Mouse (Mus musculus) thymus, adult 2 months (tissue): ENCODE results near the gene Glod4. TPM values are rescaled to one million over a fixed set of nuclear protein-coding genes. Genes with fewer than 3 reads are reported as not detected.

Experiments
- DNase-seq: peaks from one replicate; pipeline ENCODE4 v3.0.0; 2021
- H3K27ac ChIP-seq: fragments of 200-500 bp; 2 replicates; pipeline ENCODE4 v1.5.1; 2012; ENCODE audit warnings: low read length, control low read depth; ENCODE audit not compliant: control insufficient read depth, insufficient read depth
- H3K27me3 ChIP-seq: fragments of 200-500 bp; 2 replicates; pipeline ENCODE4 v1.6.1; 2012; ENCODE audit warnings: mild to moderate bottlenecking, low read length, moderate library complexity, mixed read lengths; ENCODE audit not compliant: control insufficient read depth, insufficient read depth
- H3K36me3 ChIP-seq: fragments of 200-500 bp; 2 replicates; pipeline ENCODE4 v1.6.1; 2012; ENCODE audit warnings: mild to moderate bottlenecking, low read length, moderate library complexity; ENCODE audit not compliant: control insufficient read depth, insufficient read depth
- H3K4me1 ChIP-seq: fragments of 200-500 bp; replicated peaks from 2 replicates; pipeline ENCODE4 v1.6.1; 2012; ENCODE audit warnings: low read length; ENCODE audit not compliant: control insufficient read depth, insufficient read depth
- H3K4me3 ChIP-seq: fragments of 200-500 bp; 2 replicates; pipeline ENCODE4 v1.5.1; 2012; ENCODE audit warnings: mild to moderate bottlenecking, low read length, control low read depth, moderate library complexity; ENCODE audit not compliant: control insufficient read depth, insufficient read depth
- CTCF ChIP-seq: fragments of 200-500 bp; IDR thresholded peaks from 2 replicates; pipeline ENCODE4 v1.5.1; 2012; ENCODE audit warnings: mild to moderate bottlenecking, control low read depth, low read length, moderate library complexity, borderline replicate concordance; ENCODE audit not compliant: control insufficient read depth, poor library complexity, insufficient read depth; ENCODE audit errors: extremely low read depth
- POLR2A ChIP-seq: fragments of 200-500 bp; IDR thresholded peaks from 2 replicates; pipeline ENCODE4 v1.6.1; 2012; ENCODE audit warnings: mild to moderate bottlenecking, low read length, control low read depth, moderate library complexity; ENCODE audit not compliant: control insufficient read depth, poor library complexity, insufficient read depth; ENCODE audit errors: extremely low read depth
- WGBS: fragments of 180-500 bp; shearing (Covaris S2); methylation state at CpG from one replicate; pipeline ENCODE4 v1.1.7; 2018; 5-methylcytosine and 5-hydroxymethylcytosine counted together
- polyA plus RNA-seq: library from polyadenylated mRNA; depleted of rRNA; stranded (reverse); fragments of >200 nt; gene quantifications from 2 replicates; pipeline ENCODE4 v1.2.3, GENCODE M21; 2012

The Glod4 gene
- polyA plus RNA-seq, 1 experiment: 6.6 TPM

- TF ChIP-seq CTCF (no peak), POLR2A (no peak)
- H3K27ac ChIP-seq: no peak overlapping the region
- no peak overlapping the region for H3K4me3 ChIP-seq
- no peaks in the 10 kb centered on the region for H3K27me3 ChIP-seq
- no peaks in the 10 kb centered on the region for H3K4me1 ChIP-seq
- DNase-seq: no peak
- 93% methylated on average over 6 of the region's 6 CpGs for WGBS
- H3K36me3 ChIP-seq: no peaks in the 10 kb centered on the region
These were observed 25.1 kb upstream of the Glod4 start for GRCm38 (mm10) chr11:76268521-76269065.

GRCm38 (mm10) chr11:76268001-76268459 is 24.5 kb upstream of the Glod4 start:
- H3K4me3 ChIP-seq: no peak overlapping the region
- no peak overlapping the region for H3K27ac ChIP-seq
- no peaks in the 10 kb centered on the region for H3K27me3 ChIP-seq
- no peaks in the 10 kb centered on the region for H3K4me1 ChIP-seq
- DNase-seq: no peak
- TF ChIP-seq CTCF (no peak), POLR2A (no peak)
- no peaks in the 10 kb centered on the region for H3K36me3 ChIP-seq
- WGBS: 72% methylated on average over 5 of the region's 5 CpGs

GRCm38 (mm10) chr11:76267550-76267949 is 24.0 kb upstream of the Glod4 start:
- Histone ChIP-seq H3K4me1 (no peaks in the 10 kb centered on the region), H3K27me3 (no peaks in the 10 kb centered on the region), H3K36me3 (no peaks in the 10 kb centered on the region), H3K27ac (no peak overlapping the region), H3K4me3 (no peak overlapping the region)
- no peak for DNase-seq
- no peak for TF ChIP-seq POLR2A
- TF ChIP-seq CTCF: no peak
- 74% methylated on average over 7 of the region's 7 CpGs for WGBS

GRCm38 (mm10) chr11:76262611-76263351 is 19.3 kb upstream of the Glod4 start:
- H3K27ac ChIP-seq: no peak overlapping the region
- DNase-seq: no peak
- H3K36me3 ChIP-seq: no peaks in the 10 kb centered on the region
- H3K27me3 ChIP-seq: no peaks in the 10 kb centered on the region
- TF ChIP-seq POLR2A: no peak
- TF ChIP-seq CTCF: no peak
- peaks cover 13% of the 10 kb centered on the region for H3K4me1 ChIP-seq
- WGBS: 92% methylated on average over 19 of the region's 19 CpGs
- H3K4me3 ChIP-seq: no peak overlapping the region

- Histone ChIP-seq H3K36me3 (no peaks in the 10 kb centered on the region), H3K4me3 (no peak overlapping the region), H3K4me1 (peaks cover 13% of the 10 kb centered on the region), H3K27ac (no peak overlapping the region), H3K27me3 (no peaks in the 10 kb centered on the region)
- TF ChIP-seq CTCF: no peak
- no peak for TF ChIP-seq POLR2A
- DNase-seq: no peak
- 16% methylated on average over 12 of the region's 12 CpGs for WGBS
These were observed 17.7 kb upstream of the Glod4 start for GRCm38 (mm10) chr11:76261224-76261623.

GRCm38 (mm10) chr11:76260208-76261050 is 16.9 kb upstream of the Glod4 start:
- 95% methylated on average over 10 of the region's 10 CpGs for WGBS
- TF ChIP-seq CTCF (no peak), POLR2A (no peak)
- H3K36me3 ChIP-seq: no peaks in the 10 kb centered on the region
- DNase-seq: no peak
- H3K4me3 ChIP-seq: no peak overlapping the region
- peaks cover 13% of the 10 kb centered on the region for H3K4me1 ChIP-seq
- H3K27ac ChIP-seq: no peak overlapping the region
- H3K27me3 ChIP-seq: no peaks in the 10 kb centered on the region
